Mouse (Mus musculus): Measurements from ENCODE around the gene Tmem232. TPM values are rescaled to one million over a fixed set of nuclear protein-coding genes. Genes with fewer than 3 reads are reported as not detected.
"Not testable (repeated sequence)": the region's sequence is repeated elsewhere in the genome, so short reads cannot be mapped to it uniquely, and the experiment has no call there.

Tmem232 gene
- total and polyA plus RNA-seq, 2 experiments from 2014 or later: 0.89 to 2.0 TPM

DNA sequence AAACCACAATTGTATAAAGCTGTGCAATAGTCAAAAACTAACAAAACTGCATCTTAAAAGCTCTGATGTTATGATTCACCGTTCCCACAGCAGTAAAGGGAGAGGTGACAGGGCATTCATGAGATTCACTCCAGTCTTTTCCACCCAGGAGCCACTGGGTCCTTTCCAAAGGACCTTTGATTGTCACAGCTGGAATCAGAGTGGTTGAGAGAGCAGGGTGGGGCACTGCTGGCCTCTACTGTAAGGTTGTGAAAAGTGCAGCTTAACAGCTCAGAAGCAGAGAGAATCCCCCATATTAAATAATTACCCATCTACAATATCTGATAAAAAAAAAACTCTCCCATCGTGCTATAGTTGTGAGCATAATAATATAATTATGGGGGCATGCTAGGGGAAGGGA is 288.4 kb downstream of the Tmem232 start:
- WGBS: 59% methylated on average over 2 of the region's 2 CpGs
- H3K4me1 ChIP-seq (ENCODE audit: insufficient read depth, low read length): no peaks in the 10 kb centered on the region
- TF ChIP-seq CTCF (IDR thresholded peaks at IDR 0.05; ENCODE audit: low read depth): peak; percentile 74
- ATAC-seq (no peak; the same call in 1 of the 2 replicates), DNase-seq (ENCODE audit: low spot score) (peak; percentile 74)
- no peak overlapping the region for H3K4me2 ChIP-seq (ENCODE audit: low read depth, low read length)
- no peak overlapping the region for H3K4me3 ChIP-seq (ENCODE audit: low read length)
- H3K27ac ChIP-seq: no peak overlapping the region
- no peak overlapping the region for H3K9ac ChIP-seq (replicated peaks; ENCODE audit: low read length)
- no peaks in the 10 kb centered on the region for H3K9me3 ChIP-seq (ENCODE audit: low read length)
- no peaks in the 10 kb centered on the region for H3K36me3 ChIP-seq (ENCODE audit: insufficient read depth, low read length)
- no peaks in the 10 kb centered on the region for H3K27me3 ChIP-seq (ENCODE audit: insufficient read depth, low read length)

DNA sequence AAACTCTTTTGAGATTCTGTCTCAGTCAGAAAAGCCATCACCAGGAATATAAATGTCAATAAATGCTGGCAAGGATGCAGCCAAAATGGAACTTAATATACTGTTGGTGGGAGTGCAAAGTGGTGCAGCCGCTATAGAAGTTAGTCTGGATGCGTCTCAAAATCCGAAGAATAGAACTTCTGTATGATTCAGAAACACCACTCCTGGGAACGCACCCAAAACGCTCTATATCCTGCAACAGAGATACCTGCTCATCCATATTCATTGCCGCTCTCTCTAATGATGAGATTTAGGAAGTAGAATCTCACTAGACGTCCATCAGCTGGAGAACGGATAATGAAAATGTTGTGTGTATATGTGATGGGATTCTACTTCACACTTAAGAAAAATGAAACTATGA is 290.3 kb downstream of the Tmem232 start:
- Histone ChIP-seq H3K9ac (replicated peaks; ENCODE audit: low read length) (no peak overlapping the region), H3K27me3 (ENCODE audit: insufficient read depth, low read length) (no peaks in the 10 kb centered on the region), H3K4me2 (ENCODE audit: low read depth, low read length) (no peak overlapping the region), H3K36me3 (ENCODE audit: insufficient read depth, low read length) (no peaks in the 10 kb centered on the region), H3K27ac (no peak overlapping the region), H3K9me3 (ENCODE audit: low read length) (no peaks in the 10 kb centered on the region), H3K4me1 (ENCODE audit: insufficient read depth, low read length) (no peaks in the 10 kb centered on the region), H3K4me3 (ENCODE audit: low read length) (no peak overlapping the region)
- no peak for TF ChIP-seq CTCF (IDR thresholded peaks at IDR 0.05; ENCODE audit: low read depth)
- ATAC-seq (no peak), DNase-seq (ENCODE audit: low spot score) (no peak)
- 89% methylated on average over 8 of the region's 8 CpGs for WGBS

DNA sequence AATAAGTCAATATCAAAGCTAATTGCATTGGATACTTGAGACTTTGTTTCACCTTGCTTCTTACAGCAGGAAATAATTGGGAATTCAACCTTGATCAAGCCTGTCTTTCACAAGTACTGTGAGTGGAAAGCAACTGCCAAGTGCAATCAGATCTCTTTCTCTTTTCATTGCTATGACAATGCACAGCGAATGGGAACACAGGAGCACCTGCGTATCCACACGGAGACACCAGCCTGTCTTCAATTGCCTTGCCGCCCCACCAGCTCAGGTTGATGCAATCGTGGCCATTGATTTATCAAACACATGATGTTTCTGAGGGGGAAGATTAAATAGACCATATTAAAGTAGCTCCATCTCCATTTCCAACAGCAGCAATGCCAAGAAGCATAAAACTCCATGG is 296.9 kb downstream of the Tmem232 start:
- TF ChIP-seq CTCF (IDR thresholded peaks at IDR 0.05; ENCODE audit: low read depth): no peak
- 70% methylated on average over 5 of the region's 5 CpGs for WGBS
- DNase-seq (ENCODE audit: low spot score): peak; percentile 40
- Histone ChIP-seq H3K36me3 (ENCODE audit: insufficient read depth, low read length) (no peaks in the 10 kb centered on the region), H3K4me3 (ENCODE audit: low read length) (no peak overlapping the region), H3K27me3 (ENCODE audit: insufficient read depth, low read length) (no peaks in the 10 kb centered on the region), H3K9ac (replicated peaks; ENCODE audit: low read length) (no peak overlapping the region), H3K27ac (no peak overlapping the region), H3K9me3 (ENCODE audit: low read length) (no peaks in the 10 kb centered on the region), H3K4me2 (ENCODE audit: low read depth, low read length) (no peak overlapping the region), H3K4me1 (ENCODE audit: insufficient read depth, low read length) (no peaks in the 10 kb centered on the region)
- no peak for ATAC-seq

DNA sequence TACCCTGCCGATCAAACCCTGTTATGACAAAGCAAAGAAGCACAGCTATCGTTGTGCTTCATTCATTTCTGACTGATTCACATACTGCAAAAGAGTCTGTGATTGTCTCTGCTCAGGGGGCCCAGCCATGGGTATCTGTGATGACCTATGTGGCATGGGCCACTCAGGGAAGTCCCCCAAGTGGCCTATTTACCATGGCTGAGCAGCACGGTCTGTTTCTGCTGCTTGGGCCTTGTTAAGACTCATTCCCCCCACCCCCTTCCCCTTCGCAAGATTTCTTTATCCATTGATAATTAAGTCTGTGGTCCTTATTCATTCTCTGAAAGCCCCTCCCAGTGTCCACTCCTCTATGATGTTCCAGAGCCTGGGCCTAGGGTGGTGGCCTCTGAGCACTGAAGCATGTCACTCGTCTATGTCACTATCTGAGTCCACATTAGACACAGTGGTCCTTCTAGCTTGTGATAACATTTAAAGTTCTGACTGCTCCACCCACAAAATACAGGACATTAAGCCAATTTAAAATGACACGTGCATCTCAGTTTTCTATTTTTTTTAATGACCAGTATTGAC is 315.1 kb downstream of the Tmem232 start:
- Histone ChIP-seq H3K9ac (replicated peaks; ENCODE audit: low read length) (no peak overlapping the region), H3K4me2 (ENCODE audit: low read depth, low read length) (no peak overlapping the region), H3K4me3 (ENCODE audit: low read length) (no peak overlapping the region), H3K36me3 (ENCODE audit: insufficient read depth, low read length) (no peaks in the 10 kb centered on the region), H3K9me3 (ENCODE audit: low read length) (no peaks in the 10 kb centered on the region), H3K27me3 (ENCODE audit: insufficient read depth, low read length) (no peaks in the 10 kb centered on the region), H3K27ac (no peak overlapping the region), H3K4me1 (ENCODE audit: insufficient read depth, low read length) (no peaks in the 10 kb centered on the region)
- 50% methylated on average over 6 of the region's 6 CpGs for WGBS
- DNase-seq (ENCODE audit: low spot score) (no peak), ATAC-seq (no peak)
- no peak for TF ChIP-seq CTCF (IDR thresholded peaks at IDR 0.05; ENCODE audit: low read depth)

DNA sequence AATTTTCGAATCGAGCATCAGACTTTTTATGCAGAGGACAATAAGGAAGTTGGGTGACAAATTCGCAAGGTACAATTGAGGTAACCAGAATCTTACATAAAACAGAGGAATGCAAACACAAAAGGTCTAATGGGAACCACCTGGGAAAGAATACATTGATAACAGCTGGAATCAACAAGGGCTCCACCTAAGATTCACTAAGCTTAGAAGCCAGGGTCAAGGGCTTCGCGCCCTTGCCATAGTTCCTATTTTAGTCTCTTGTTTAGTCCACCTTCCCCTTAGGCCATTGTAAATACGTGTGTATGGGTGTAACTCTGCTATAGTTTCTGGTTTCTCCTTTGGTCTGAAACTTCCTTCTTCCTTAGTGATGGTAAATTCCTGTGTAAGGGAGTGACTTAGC is 318.9 kb downstream of the Tmem232 start:
- not testable (repeated sequence) for DNase-seq (ENCODE audit: low spot score); H3K4me2 ChIP-seq (ENCODE audit: low read depth, low read length); H3K4me1 ChIP-seq (ENCODE audit: insufficient read depth, low read length); H3K36me3 ChIP-seq (ENCODE audit: insufficient read depth, low read length); H3K27ac ChIP-seq; H3K9ac ChIP-seq (replicated peaks; ENCODE audit: low read length); H3K4me3 ChIP-seq (ENCODE audit: low read length); ATAC-seq; H3K9me3 ChIP-seq (ENCODE audit: low read length); H3K27me3 ChIP-seq (ENCODE audit: insufficient read depth, low read length)
- WGBS: 90% methylated on average over 6 of the region's 6 CpGs

Small RNA genes within 50 kb of the gene (microRNA-seq; reads per million reads assigned to microRNA genes)
- 0 reads per million in 2 experiments for gene Gm25731

Other genes with a start within 250 kb of the Tmem232 start
- 97.4 and 103 TPM in 2 replicates for gene Vapa, start 72.8 kb upstream of the Tmem232 start, total RNA-seq (2014; rRNA removed)
- 296 and 298 TPM in 2 replicates for gene Vapa, start 72.8 kb upstream of the Tmem232 start, polyA plus RNA-seq (2015; fragmentation: Nextera tagmentation; extraction: Ambion mirVana)
- not detected in 2 replicates for gene Txndc2, start 101.4 kb upstream of the Tmem232 start, total RNA-seq (2014; rRNA removed)
- gene Txndc2, start 101.4 kb upstream of the Tmem232 start, polyA plus RNA-seq (2015; fragmentation: Nextera tagmentation; extraction: Ambion mirVana): 0.10 and 0.13 TPM in 2 replicates
- 88.1 and 89.8 TPM in 2 replicates for gene Rab31, start 232.0 kb upstream of the Tmem232 start, total RNA-seq (2014; rRNA removed)
- 67.2 and 70.9 TPM in 2 replicates for gene Rab31, start 232.0 kb upstream of the Tmem232 start, polyA plus RNA-seq (2015; fragmentation: Nextera tagmentation; extraction: Ambion mirVana)
- 39.4 and 48.6 TPM in 2 replicates for gene Ppp4r1, start 241.8 kb upstream of the Tmem232 start, total RNA-seq (2014; rRNA removed)
- gene Ppp4r1, start 241.8 kb upstream of the Tmem232 start, polyA plus RNA-seq (2015; fragmentation: Nextera tagmentation; extraction: Ambion mirVana): 24.9 and 26.2 TPM in 2 replicates